Mouse (Mus musculus) naive thymus-derived CD4-positive, alpha-beta T cell, adult 2 months (primary cell): Measurements from ENCODE around the gene Tfe3.
"Not testable (repeated sequence)": the region's sequence is repeated elsewhere in the genome, so short reads cannot be mapped to it uniquely, and the experiment has no call there.

Source experiments
- DNase-seq: peaks from one replicate; pipeline ENCODE4 v3.0.0-alpha.2; 2011; ENCODE audit warnings: low read depth

Gene Tfe3

GRCm38 (mm10) chrX:7762137-7762920 lies at the start of gene Tfe3:
Gene Tfe3 (plus strand): TSS chrX:7762560.
- peak; percentile 90 for DNase-seq

- not testable (repeated sequence) for DNase-seq
Measured at GRCm38 (mm10) chrX:7713764-7714134, 48.6 kb upstream of the Tfe3 start.

DNA sequence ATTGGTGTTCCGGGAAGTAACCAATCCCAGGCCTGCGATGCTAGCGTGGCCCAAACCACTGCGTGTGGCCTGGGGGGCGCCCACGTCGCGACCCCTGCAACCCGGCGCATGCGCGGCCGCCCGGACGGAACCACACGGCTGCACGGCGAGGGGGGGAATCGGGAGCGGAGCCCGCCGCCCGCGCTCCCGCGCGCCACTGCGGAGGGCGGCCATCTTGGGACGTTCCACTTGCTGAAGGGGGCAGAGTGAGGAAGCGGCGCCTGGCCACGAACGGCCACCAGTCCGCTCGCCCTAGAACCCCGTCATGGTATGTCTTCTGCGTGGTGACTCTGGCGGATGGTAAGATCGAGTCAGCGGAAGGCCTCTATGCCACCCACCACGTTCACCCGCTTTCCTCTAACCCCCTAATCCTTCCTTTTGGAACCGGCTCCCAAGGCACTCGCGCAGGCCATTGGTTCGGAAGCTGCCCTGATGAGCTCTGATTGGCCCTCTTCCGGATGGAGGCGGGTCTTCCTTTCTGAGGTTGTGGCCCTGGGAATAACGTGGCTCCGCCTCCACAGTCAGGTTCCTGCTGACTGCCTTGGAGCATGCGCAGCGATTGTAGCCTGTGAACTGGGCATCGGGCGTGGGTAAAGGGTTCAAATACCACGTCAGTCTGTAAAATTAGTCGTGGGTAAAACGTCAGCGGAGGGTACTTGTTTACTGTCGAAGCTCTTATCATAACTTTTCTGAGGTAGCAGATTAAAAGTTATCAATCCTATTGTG lies 48.0 kb upstream of the Tfe3 start, which contains the start of gene Wdr45:
Gene Wdr45, plus strand, starts transcription at position 199 of the 765 bp plus-strand sequence.
- DNase-seq: peak; percentile 94

DNA sequence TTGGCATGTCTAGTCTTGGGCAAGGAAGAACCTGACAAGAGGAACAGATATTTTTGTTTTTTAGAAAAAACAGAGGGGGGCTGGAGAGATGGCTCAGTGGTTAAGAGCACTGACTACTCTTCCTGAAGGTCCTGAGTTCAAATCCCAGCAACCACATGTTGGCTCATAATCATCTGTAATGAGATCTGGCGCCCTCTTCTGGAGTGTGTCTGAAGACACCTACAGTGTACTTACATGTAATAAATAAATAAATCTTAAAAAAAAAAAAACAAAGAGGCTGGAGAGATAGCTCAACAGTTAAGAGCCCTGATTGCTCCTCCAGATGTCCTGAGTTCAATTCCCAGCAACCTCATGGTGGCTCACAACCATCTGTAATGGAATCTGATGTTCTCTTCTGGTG lies 46.3 kb upstream of the Tfe3 start:
- peak; percentile 35 for DNase-seq

- DNase-seq: peak; percentile 84
Measured at GRCm38 (mm10) chrX:7721514-7722281, 40.7 kb upstream of the Tfe3 start, which contains the start of gene Gm45208. Gene Gm45208 (plus strand): TSS chrX:7722245.

DNA sequence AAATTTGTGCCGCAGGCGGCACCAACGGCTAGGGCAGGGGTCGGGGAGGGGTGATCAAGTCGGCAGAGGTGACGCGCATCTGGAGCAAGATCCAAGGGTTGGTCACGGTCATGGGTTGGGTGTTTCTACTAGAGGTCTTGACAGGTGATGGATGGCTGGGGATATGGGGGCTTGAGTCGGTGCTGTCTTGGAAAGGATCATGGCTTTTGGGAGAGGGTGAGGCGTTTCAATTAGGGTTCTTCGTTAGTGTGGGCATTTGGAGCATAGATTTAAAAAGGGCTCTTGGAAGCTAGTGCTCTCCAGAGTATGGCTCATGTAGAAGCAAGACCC lies 40.1 kb upstream of the Tfe3 start:
- no peak for DNase-seq

DNA sequence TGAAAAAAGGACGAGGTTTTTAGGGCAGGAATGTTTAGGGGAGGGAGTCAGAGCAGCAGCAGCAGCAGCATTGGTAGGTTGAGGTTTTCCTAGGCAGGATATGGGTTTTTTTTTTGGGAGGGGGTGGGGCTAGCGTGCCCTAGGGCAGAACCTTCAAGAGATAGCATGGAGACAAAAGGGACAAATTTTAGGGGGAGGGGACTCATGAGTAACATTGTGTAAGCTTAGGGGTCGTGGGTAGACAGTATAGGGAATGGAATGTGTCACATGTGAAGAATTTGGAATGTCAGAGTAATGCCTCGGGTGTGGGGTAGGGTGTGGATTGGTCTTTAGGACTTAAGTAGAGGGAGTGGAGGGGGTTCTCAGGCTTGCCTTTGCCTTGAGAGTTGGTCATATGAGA lies 39.7 kb upstream of the Tfe3 start:
- no peak for DNase-seq

GRCm38 (mm10) chrX:7724135-7724534 lies 38.2 kb upstream of the Tfe3 start:
- DNase-seq: no peak

GRCm38 (mm10) chrX:7725841-7726240 lies 36.5 kb upstream of the Tfe3 start:
- no peak for DNase-seq

GRCm38 (mm10) chrX:7727176-7727575 lies 35.2 kb upstream of the Tfe3 start:
- no peak for DNase-seq

- DNase-seq: peak; percentile 83
Measured at GRCm38 (mm10) chrX:7728215-7728921, 34.0 kb upstream of the Tfe3 start, which contains the start of gene Praf2. Gene Praf2 (plus strand): TSS chrX:7728439.

DNA sequence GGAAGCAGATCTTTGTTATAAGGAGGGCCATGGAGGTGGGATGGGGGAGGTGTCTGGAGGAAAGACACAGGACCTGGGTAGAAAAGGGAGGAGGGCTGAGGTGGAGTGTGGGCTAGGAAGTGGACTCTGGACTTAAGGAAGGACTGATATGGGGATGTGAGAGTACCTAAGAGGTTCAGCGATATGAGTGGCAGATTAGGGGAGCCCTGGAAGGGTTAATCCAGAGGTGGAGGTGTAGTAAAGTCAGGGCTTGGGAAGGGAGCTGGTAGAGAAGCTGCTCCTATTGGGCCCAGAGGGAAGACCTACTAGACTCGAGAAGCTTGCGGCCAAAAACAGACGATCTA lies 33.5 kb upstream of the Tfe3 start:
- DNase-seq: no peak

GRCm38 (mm10) chrX:7733571-7734156 lies 28.7 kb upstream of the Tfe3 start:
- DNase-seq: peak; percentile 83

DNA sequence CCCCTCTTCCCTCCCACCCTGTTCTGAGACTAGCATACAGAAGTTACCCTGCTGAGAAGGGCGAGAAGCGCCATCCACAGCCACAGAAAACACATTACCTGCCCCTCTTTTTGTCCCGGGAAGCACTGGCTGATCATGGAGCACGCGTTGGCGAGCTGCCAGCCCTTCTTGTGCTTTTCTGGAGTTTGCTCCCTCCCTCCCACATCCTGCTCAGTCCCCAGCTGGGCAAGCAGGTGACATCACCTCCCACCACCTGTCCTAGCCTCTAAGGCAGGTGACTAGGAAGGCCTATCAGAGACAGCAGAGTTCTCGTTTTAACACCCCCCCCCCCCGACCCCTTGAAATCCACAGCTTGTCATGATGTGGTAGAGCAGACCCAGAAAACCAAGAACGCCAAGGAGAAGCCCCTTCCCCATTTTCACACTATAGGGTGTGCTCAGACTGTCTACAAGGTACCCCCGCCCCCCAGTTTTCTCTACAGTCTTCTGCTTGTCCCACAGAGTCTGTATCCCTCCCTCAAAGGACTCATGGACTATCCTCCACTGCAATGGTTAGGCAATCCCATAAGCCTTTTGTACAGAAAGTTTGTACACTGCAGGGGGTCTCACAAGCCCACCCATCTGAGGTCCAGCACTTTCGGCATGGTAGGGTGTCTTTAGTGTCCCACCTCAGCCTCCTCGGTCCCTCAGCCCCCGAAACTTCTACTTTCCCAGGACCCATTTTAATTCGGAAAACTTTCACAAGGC lies 22.9 kb upstream of the Tfe3 start:
- DNase-seq: no peak

DNA sequence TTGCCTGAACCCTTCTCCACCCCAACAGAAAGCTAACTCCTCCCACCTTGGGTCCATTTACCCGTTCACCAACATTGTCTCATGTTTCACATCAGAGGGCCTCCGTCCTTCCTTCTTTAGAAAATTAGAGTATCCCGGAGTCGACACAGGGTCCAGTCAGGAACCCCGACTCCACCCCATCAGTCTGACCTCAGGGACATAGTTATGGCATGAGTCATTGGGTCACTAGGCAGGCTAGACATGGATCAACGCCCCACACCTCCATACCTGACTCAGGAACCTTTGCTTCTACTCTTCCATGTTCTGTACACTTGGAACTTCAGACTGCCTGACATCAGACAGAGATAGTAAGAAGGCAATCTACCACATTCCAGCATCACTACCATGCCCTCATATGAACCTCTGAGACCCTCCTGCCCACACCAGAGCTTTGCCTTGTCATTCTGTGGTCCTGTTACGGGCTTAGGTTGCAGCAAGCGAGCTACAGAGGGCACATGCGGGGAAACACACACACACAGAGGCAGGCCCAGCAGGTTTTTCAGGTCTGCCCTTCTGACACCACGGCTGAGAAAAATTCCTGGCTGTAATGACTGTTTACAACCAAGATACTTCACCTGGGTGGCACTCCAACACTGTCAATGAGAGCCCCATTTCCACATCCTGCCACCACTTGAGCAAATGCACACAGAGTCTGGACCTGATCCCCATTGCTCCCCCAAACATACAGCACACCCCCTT lies 22.1 kb upstream of the Tfe3 start:
- no peak for DNase-seq

DNA sequence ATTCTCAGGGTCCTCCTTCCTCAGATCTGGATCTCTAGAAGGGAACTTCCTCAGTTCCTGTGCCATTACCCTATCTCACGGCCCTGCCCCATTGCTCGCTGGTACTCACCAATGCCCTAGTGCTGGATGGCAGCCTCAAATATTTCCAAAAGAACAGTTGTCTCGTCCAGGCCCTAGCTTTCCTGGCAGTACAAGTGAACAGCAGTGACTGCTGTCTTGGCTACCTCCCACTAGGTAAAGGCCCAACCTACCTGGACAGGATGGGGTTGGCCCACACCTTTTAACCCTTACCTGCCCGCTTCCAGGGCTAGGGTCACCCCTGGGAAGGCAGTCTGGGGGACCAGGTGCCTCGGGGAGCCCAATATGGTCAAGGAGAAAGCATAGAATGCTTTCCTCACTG lies 21.3 kb upstream of the Tfe3 start:
- no peak for DNase-seq

DNA sequence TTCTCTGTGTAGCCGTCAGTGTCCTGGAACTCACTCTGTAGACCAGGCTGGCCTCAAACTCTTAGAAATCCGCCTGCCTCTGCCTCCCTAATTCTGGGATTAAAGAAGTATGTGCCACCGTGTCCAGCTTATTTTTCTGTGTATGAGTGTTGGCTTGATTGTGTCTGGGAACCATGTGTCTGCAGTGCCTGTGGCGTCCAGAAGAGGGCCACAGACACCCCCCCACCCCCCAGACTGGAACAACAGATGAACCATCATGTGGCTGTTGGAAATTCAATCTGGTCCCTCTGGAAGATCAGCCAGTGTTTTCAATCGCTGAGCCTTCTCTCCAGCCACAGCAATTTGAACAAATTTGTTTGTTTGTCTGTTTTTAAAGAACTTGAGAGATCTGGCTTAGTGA lies 18.9 kb upstream of the Tfe3 start:
- DNase-seq: no peak

DNA sequence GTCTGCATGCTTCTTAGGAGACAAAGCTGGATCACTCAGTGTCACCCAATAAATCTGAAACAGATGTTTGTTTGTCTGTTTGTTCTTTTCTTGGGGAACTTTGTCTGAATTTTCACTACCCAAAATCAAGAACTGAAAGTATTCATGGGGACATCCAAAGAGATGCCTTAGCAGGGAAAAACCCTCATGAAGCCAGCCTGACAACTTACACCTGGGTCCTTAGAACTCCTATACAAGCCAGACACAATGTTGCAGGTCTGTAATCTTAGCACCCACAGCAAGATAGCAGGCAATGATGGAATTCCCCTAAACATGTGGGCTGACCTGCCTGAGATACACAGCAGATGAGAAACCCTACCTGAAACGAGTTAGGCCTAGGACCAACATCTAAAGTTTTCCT lies 17.4 kb upstream of the Tfe3 start:
- no peak for DNase-seq

- no peak for DNase-seq
Measured at GRCm38 (mm10) chrX:7745429-7745828, 16.9 kb upstream of the Tfe3 start.

DNA sequence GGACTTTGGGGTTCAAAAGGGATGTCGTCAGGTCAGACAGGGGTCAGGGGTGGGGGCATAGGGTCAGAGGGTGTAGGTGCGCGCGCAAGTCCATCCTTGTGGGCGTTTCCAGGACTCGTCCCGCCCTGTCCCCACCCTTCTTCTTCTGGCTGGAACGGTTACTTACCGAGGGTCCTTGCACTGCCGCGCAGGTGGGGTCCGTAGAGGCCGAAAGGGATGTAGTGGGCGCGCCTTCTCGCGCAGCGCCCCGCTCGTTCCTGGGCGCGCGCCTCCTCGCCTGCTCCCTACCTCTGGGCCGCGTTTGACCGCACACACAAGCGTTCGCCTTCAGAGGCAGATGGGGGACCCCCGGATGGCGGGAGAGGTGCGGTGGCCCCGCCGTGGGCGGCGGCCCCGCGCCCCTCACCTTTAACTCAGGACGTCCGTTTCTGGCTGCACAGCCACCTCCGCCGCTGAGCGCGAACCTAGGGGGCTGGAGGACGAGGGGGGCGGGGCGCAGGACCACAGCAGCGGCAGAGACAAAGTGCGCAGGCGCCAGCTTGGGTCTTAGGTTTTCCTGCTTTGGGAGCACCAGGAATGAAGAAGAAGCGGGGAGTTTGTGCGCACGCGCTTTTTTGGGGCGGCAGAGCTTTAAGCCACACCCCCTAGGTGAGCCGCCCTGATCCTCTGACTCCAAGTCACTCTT lies 11.8 kb upstream of the Tfe3 start, which contains the start of gene Ccdc120:
Gene Ccdc120, minus strand, starts transcription at position 474 of the 685 bp plus-strand sequence.
- no peak for DNase-seq
